9 mouse cellular contexts compared by ENCODE assay signal in genomic region chr12:71047473-71048078, GRCm38 (mm10). TPM values are rescaled to one million over a fixed set of nuclear protein-coding genes. Genes with fewer than 3 reads are reported as not detected.
DNase-seq lines count a peak whose midpoint lies in the region; ATAC-seq lines count a peak whose summit lies in the region.
"Had no signal": no experiment of that assay in that cellular context is flagged by ENCODE, and none has a peak within 500 bp of the region (broad histone marks: within the 10 kb centered on the region; RNA-seq: fewer than 3 reads in every experiment).

No protein-coding gene starts in this region.

- peak overlapping the region; percentile 54 for H3K9ac ChIP-seq in heart, embryonic 13.5 days
- H3K9ac ChIP-seq in limb, embryonic 13.5 days: peak overlapping the region; percentile 46

- DNase-seq in heart, postnatal 4 days: no peak
- DNase-seq in thymus, postnatal 4 days: peak; percentile 24
- no peak for DNase-seq in thymus, postnatal 36 days
- DNase-seq in adrenal gland, adult 8-10 months: no peak
- DNase-seq in gastrocnemius, postnatal 4 days (ENCODE audit: low spot score in 2 of 2): no peak
- DNase-seq in urinary bladder, postnatal 10 days (ENCODE audit: low spot score): no peak

- H3K4me2 ChIP-seq in heart, embryonic 13.5 days: peak overlapping the region; percentile 58
- H3K4me2 ChIP-seq in limb, embryonic 13.5 days (replicated peaks): peak overlapping the region; percentile 55

- peaks cover 32% of the 10 kb centered on the region for H3K4me1 ChIP-seq in heart, embryonic 13.5 days
- H3K4me1 ChIP-seq in limb, embryonic 13.5 days: peaks cover 14% of the 10 kb centered on the region

- peak overlapping the region; percentile 77 for H3K27ac ChIP-seq in heart, embryonic 13.5 days (replicated peaks)
- peak overlapping the region; percentile 82 for H3K27ac ChIP-seq in limb, embryonic 13.5 days

- no peak for ATAC-seq in heart, embryonic 13.5 days (ENCODE audit: extremely low read depth, insufficient number of reproducible peaks, low FRiP score, low TSS enrichment)
- ATAC-seq in limb, embryonic 13.5 days (ENCODE audit: low FRiP score, low read depth): peak; percentile 52; the same call in 1 of the 2 replicates

- 68% methylated on average over 8 of the region's 8 CpGs for WGBS in heart, embryonic 13.5 days
- 56% methylated on average over 8 of the region's 8 CpGs for WGBS in limb, embryonic 13.5 days

- H3K4me3 ChIP-seq in heart, embryonic 13.5 days: peak overlapping the region; percentile 26
- peak overlapping the region; percentile 25 for H3K4me3 ChIP-seq in limb, embryonic 13.5 days

- peaks cover 41% of the 10 kb centered on the region for H3K36me3 ChIP-seq in heart, embryonic 13.5 days
- H3K36me3 ChIP-seq in limb, embryonic 13.5 days: peaks cover 37% of the 10 kb centered on the region

- H3K9me3 ChIP-seq in heart, embryonic 13.5 days: no peaks in the 10 kb centered on the region
- H3K9me3 ChIP-seq in limb, embryonic 13.5 days: no peaks in the 10 kb centered on the region
- H3K9me3 ChIP-seq: G1E had no signal

- H3K27me3 ChIP-seq in heart, embryonic 13.5 days (replicated peaks): no peaks in the 10 kb centered on the region
- no peaks in the 10 kb centered on the region for H3K27me3 ChIP-seq in limb, embryonic 13.5 days

RNA-seq across cellular contexts. Expression of gene Arid4a, which starts 31.8 kb away (rescaled TPM):
- 24.3 and 24.8 TPM in 2 replicates for polyA plus RNA-seq in heart, embryonic 13.5 days (2015; fragmentation: Nextera tagmentation; extraction: Ambion mirVana)
- 10 to 100 TPM; 13.0 to 13.4 TPM for total RNA-seq in heart, postnatal 4 days (2021)
- polyA plus RNA-seq in limb, embryonic 13.5 days (2015; fragmentation: Nextera tagmentation; extraction: Ambion mirVana): 42.9 and 43.5 TPM in 2 replicates
- 10 to 100 TPM; 20.6 to 32.2 (median 23.4) TPM for total RNA-seq in adrenal gland, adult 8-10 months (2022)
- 10 to 100 TPM; 14.6 to 15.0 TPM for total RNA-seq in gastrocnemius, postnatal 4 days (2021)
